Mouse (Mus musculus) thymus, adult 2 months (tissue): Measurements from ENCODE around the gene Rpl32. TPM values are rescaled to one million over a fixed set of nuclear protein-coding genes. Genes with fewer than 3 reads are reported as not detected.

Experiments used
- DNase-seq: peaks from one replicate; pipeline ENCODE4 v3.0.0; 2021
- H3K27ac ChIP-seq: fragments of 200-500 bp; 2 replicates; pipeline ENCODE4 v1.5.1; 2012; ENCODE audit warnings: low read length, control low read depth; ENCODE audit not compliant: control insufficient read depth, insufficient read depth
- H3K27me3 ChIP-seq: fragments of 200-500 bp; 2 replicates; pipeline ENCODE4 v1.6.1; 2012; ENCODE audit warnings: mild to moderate bottlenecking, low read length, moderate library complexity, mixed read lengths; ENCODE audit not compliant: control insufficient read depth, insufficient read depth
- H3K36me3 ChIP-seq: fragments of 200-500 bp; 2 replicates; pipeline ENCODE4 v1.6.1; 2012; ENCODE audit warnings: mild to moderate bottlenecking, low read length, moderate library complexity; ENCODE audit not compliant: control insufficient read depth, insufficient read depth
- H3K4me1 ChIP-seq: fragments of 200-500 bp; replicated peaks from 2 replicates; pipeline ENCODE4 v1.6.1; 2012; ENCODE audit warnings: low read length; ENCODE audit not compliant: control insufficient read depth, insufficient read depth
- H3K4me3 ChIP-seq: fragments of 200-500 bp; 2 replicates; pipeline ENCODE4 v1.5.1; 2012; ENCODE audit warnings: mild to moderate bottlenecking, low read length, control low read depth, moderate library complexity; ENCODE audit not compliant: control insufficient read depth, insufficient read depth
- CTCF ChIP-seq: fragments of 200-500 bp; IDR thresholded peaks from 2 replicates; pipeline ENCODE4 v1.5.1; 2012; ENCODE audit warnings: mild to moderate bottlenecking, control low read depth, low read length, moderate library complexity, borderline replicate concordance; ENCODE audit not compliant: control insufficient read depth, poor library complexity, insufficient read depth; ENCODE audit errors: extremely low read depth
- POLR2A ChIP-seq: fragments of 200-500 bp; IDR thresholded peaks from 2 replicates; pipeline ENCODE4 v1.6.1; 2012; ENCODE audit warnings: mild to moderate bottlenecking, low read length, control low read depth, moderate library complexity; ENCODE audit not compliant: control insufficient read depth, poor library complexity, insufficient read depth; ENCODE audit errors: extremely low read depth
- WGBS: fragments of 180-500 bp; shearing (Covaris S2); methylation state at CpG from one replicate; pipeline ENCODE4 v1.1.7; 2018; 5-methylcytosine and 5-hydroxymethylcytosine counted together
- polyA plus RNA-seq: library from polyadenylated mRNA; depleted of rRNA; stranded (reverse); fragments of >200 nt; gene quantifications from 2 replicates; pipeline ENCODE4 v1.2.3, GENCODE M21; 2012; rRNA removed

The Rpl32 gene
- polyA plus RNA-seq, 1 experiment, result 910 TPM

- TF ChIP-seq POLR2A (no peak), CTCF (no peak)
- 96% methylated on average over 4 of the region's 4 CpGs for WGBS
- Histone ChIP-seq H3K27me3 (no peaks in the 10 kb centered on the region), H3K4me1 (peaks cover 47% of the 10 kb centered on the region), H3K4me3 (no peak overlapping the region), H3K36me3 (no peaks in the 10 kb centered on the region), H3K27ac (no peak overlapping the region)
- DNase-seq, result no peak
Observed at GRCm38 (mm10) chr6:115760137-115760536, 48.4 kb downstream of the Rpl32 start.

DNA sequence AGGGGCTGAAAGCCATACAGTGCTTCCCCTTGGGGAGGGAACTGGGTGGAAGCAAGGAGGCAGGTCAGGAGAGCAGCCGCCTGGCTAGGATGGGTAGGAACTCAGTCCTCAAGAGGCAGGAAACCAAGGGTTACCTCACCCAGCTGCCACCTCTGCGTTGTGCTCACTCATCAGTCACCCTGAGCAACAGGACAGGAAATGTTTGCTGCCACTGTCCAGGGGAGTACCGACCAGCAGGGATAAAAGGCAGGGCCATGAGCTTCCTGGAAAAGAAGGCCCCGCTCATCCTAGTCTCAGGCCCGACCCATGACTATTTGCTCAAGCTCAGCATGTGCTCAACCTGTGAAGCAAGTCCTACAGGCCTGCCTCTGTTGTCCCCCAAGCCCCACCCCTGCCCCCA lies 49.1 kb downstream of the Rpl32 start:
- peaks cover 41% of the 10 kb centered on the region for H3K4me1 ChIP-seq
- no peak overlapping the region for H3K4me3 ChIP-seq
- WGBS, result 37% methylated on average over 5 of the region's 5 CpGs

GRCm38 (mm10) chr6:115758981-115759435 lies 49.5 kb downstream of the Rpl32 start:
- no peaks in the 10 kb centered on the region for H3K36me3 ChIP-seq
- TF ChIP-seq POLR2A (no peak), CTCF (no peak)
- peaks cover 36% of the 10 kb centered on the region for H3K4me1 ChIP-seq
- no peak overlapping the region for H3K27ac ChIP-seq
- H3K4me3 ChIP-seq, result no peak overlapping the region
- no peaks in the 10 kb centered on the region for H3K27me3 ChIP-seq
- no peak for DNase-seq
- 17% methylated on average over 9 of the region's 9 CpGs for WGBS

More for the DNA sequence above, 49.1 kb downstream of the Rpl32 start:
- no peaks in the 10 kb centered on the region for H3K27me3 ChIP-seq
- no peaks in the 10 kb centered on the region for H3K36me3 ChIP-seq
- no peak for DNase-seq
- TF ChIP-seq POLR2A (no peak), CTCF (no peak)
- no peak overlapping the region for H3K27ac ChIP-seq

- DNase-seq, result no peak
- H3K36me3 ChIP-seq, result no peaks in the 10 kb centered on the region
- TF ChIP-seq CTCF (no peak), POLR2A (no peak)
- H3K27ac ChIP-seq, result no peak overlapping the region
- H3K4me1 ChIP-seq, result peaks cover 11% of the 10 kb centered on the region
- no peak overlapping the region for H3K4me3 ChIP-seq
- H3K27me3 ChIP-seq, result no peaks in the 10 kb centered on the region
- WGBS, result 95% methylated on average over 7 of the region's 7 CpGs
Observed at GRCm38 (mm10) chr6:115755536-115755935, 53.0 kb downstream of the Rpl32 start.

Other genes with a start within 250 kb of the Rpl32 start
- 3.0 TPM in 2 replicates for gene Mkrn2os, start 216.2 kb downstream of the Rpl32 start, polyA plus RNA-seq
- gene Mkrn2, start 206.8 kb downstream of the Rpl32 start, polyA plus RNA-seq, result 158 and 166 TPM in 2 replicates
- 185 and 209 TPM in 2 replicates for gene Raf1, start 132.1 kb downstream of the Rpl32 start, polyA plus RNA-seq
- 1.4 and 2.5 TPM in 2 replicates for gene Tmem40, start 46.3 kb downstream of the Rpl32 start, polyA plus RNA-seq
- 16.8 and 19.5 TPM in 2 replicates for gene Cand2, start 34.2 kb downstream of the Rpl32 start, polyA plus RNA-seq
- gene Efcab12, start 29.7 kb upstream of the Rpl32 start, polyA plus RNA-seq, result 0.33 and 0.46 TPM in 2 replicates
- 9.0 and 10.5 TPM in 2 replicates for gene Mbd4, start 44.6 kb upstream of the Rpl32 start, polyA plus RNA-seq
- 7.6 and 8.8 TPM in 2 replicates for gene Ift122, start 44.7 kb upstream of the Rpl32 start, polyA plus RNA-seq
- gene Rho, start 123.0 kb upstream of the Rpl32 start, polyA plus RNA-seq, result 0.37 and 1.3 TPM in 2 replicates
- 0.71 and 0.81 TPM in 2 replicates for gene H1foo, start 136.2 kb upstream of the Rpl32 start, polyA plus RNA-seq
- gene Plxnd1, start 186.3 kb upstream of the Rpl32 start, polyA plus RNA-seq, result 466 and 519 TPM in 2 replicates